Mouse (Mus musculus) intestine, postnatal 0 days (tissue): ENCODE measurements at regions not wholly inside any gene's neighbourhood (a gene's known extent, or its start where the extent isn't known, plus 50 kb on each side); places are given as distances from the start of the nearest gene placed in this dataset.

ENCODE experiments used
- ATAC-seq: fragments of 200-750 bp; cut with Nextera tagmentation; 2 replicates; pipeline ENCODE4 v1.8.0; 2017; ENCODE audit warnings: mild to moderate bottlenecking, moderate TSS enrichment, moderate library complexity
- H3K27ac ChIP-seq: fragments of 300-500 bp; sonication (generic); 2 replicates; pipeline ENCODE4 v1.5.1; 2014; ENCODE audit warnings: mild to moderate bottlenecking, low read depth, low read length, moderate library complexity
- H3K27me3 ChIP-seq: fragments of 300-500 bp; sonication (generic); replicated peaks from 2 replicates; pipeline ENCODE4 v1.6.1; 2014; ENCODE audit warnings: low read length, mixed read lengths; ENCODE audit not compliant: control insufficient read depth, insufficient read depth
- H3K36me3 ChIP-seq: fragments of 300-500 bp; sonication (generic); 2 replicates; pipeline ENCODE4 v1.6.1; 2014; ENCODE audit warnings: mild to moderate bottlenecking, moderate library complexity; ENCODE audit not compliant: control insufficient read depth, insufficient read depth
- H3K4me1 ChIP-seq: fragments of 300-500 bp; sonication (generic); replicated peaks from 2 replicates; pipeline ENCODE4 v1.6.1; 2014; ENCODE audit warnings: antibody characterized with exemption, low read length, mixed read lengths; ENCODE audit not compliant: control insufficient read depth, insufficient read depth
- H3K4me2 ChIP-seq: fragments of 300-500 bp; sonication (generic); replicated peaks from 2 replicates; pipeline ENCODE4 v1.6.1; 2014; ENCODE audit warnings: low read depth, mild to moderate bottlenecking, moderate library complexity
- H3K4me3 ChIP-seq: fragments of 300-500 bp; sonication (generic); 2 replicates; pipeline ENCODE4 v1.5.1; 2014; ENCODE audit warnings: low read depth, low read length
- H3K9ac ChIP-seq: fragments of 300-500 bp; sonication (generic); 2 replicates; pipeline ENCODE4 v1.6.1; 2014; ENCODE audit warnings: mild to moderate bottlenecking, low read depth, low read length
- H3K9me3 ChIP-seq: fragments of 300-500 bp; sonication (generic); 2 replicates; pipeline ENCODE4 v1.6.1; 2016; ENCODE audit warnings: mixed run types; ENCODE audit not compliant: control insufficient read depth
- CTCF ChIP-seq: sonication (generic); IDR thresholded peaks from 2 replicates; pipeline ENCODE4 v1.5.1; 2016; ENCODE audit warnings: low read depth, mild to moderate bottlenecking, control low read depth, antibody characterized with exemption, moderate library complexity
- WGBS: fragments of 180-500 bp; shearing (Covaris S2); extraction: QIAGEN DNeasy Blood & Tissue Kit; methylation state at CpG from one replicate; pipeline ENCODE4 v1.1.7; 2014; 5-methylcytosine and 5-hydroxymethylcytosine counted together

DNA sequence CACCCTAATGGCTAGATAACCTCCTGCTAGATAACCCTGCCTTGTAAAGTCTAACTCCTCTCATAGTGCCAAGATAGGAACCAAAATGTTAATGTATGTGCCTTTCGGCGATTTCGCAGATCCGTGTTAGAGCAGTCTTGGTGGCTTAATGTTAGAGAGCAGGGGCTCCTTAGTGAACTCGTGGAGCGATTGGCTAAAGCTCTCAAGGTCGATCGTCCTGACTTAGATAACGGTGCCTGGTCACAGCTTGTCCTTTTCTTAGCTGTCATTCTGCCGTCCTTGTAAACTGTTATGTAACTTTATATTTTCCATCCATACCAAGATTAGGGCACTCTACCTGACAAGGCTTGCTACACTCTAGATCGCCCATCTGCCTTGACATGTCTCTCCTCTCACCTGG, 119.5 kb upstream of the Prox1 start:
- H3K9me3 ChIP-seq, result no peaks in the 10 kb centered on the region
- no peak overlapping the region for H3K4me3 ChIP-seq
- H3K27ac ChIP-seq, result no peak overlapping the region
- H3K4me1 ChIP-seq, result no peaks in the 10 kb centered on the region
- no peak for TF ChIP-seq CTCF
- 66% methylated on average over 11 of the region's 11 CpGs for WGBS
- H3K4me2 ChIP-seq, result no peak overlapping the region
- H3K36me3 ChIP-seq, result no peaks in the 10 kb centered on the region
- H3K27me3 ChIP-seq, result no peaks in the 10 kb centered on the region
- no peak overlapping the region for H3K9ac ChIP-seq
- ATAC-seq, result no peak

GRCm38 (mm10) chr1:190286481-190287145, 116.1 kb upstream of the Prox1 start:
- Histone ChIP-seq H3K4me2 (no peak overlapping the region), H3K9ac (no peak overlapping the region), H3K9me3 (no peaks in the 10 kb centered on the region), H3K4me1 (no peaks in the 10 kb centered on the region), H3K36me3 (no peaks in the 10 kb centered on the region), H3K4me3 (no peak overlapping the region), H3K27ac (no peak overlapping the region), H3K27me3 (no peaks in the 10 kb centered on the region)
- no peak for TF ChIP-seq CTCF
- no peak for ATAC-seq
- WGBS, result 62% methylated on average over 17 of the region's 17 CpGs

DNA sequence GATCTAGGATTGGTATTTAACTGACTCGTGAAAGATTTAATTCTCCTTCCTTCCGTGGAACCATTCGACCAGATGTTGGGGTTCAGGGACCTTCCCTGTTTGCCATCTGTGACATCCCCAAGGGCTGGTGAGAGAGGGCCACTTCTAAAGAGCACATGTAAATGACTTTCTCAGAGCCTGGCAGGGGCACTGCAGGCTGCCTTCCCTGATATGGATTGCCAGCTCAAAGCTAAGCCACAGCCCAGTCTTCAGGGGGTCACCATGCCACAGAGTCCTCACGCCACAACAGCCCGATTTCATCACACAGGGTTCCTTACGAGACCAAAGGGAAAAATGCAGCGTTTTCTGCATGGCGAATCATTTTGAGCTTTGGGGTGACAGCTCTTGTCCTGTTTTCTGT, 115.1 kb upstream of the Prox1 start:
- Histone ChIP-seq H3K9ac (no peak overlapping the region), H3K27me3 (no peaks in the 10 kb centered on the region), H3K4me3 (no peak overlapping the region), H3K4me1 (no peaks in the 10 kb centered on the region), H3K36me3 (no peaks in the 10 kb centered on the region), H3K9me3 (no peaks in the 10 kb centered on the region), H3K4me2 (no peak overlapping the region), H3K27ac (no peak overlapping the region)
- WGBS, result 86% methylated on average over 8 of the region's 8 CpGs
- ATAC-seq, result no peak
- no peak for TF ChIP-seq CTCF

GRCm38 (mm10) chr1:190285049-190285448, 114.5 kb upstream of the Prox1 start:
- H3K4me3 ChIP-seq, result no peak overlapping the region
- H3K9ac ChIP-seq, result no peak overlapping the region
- ATAC-seq, result no peak
- H3K27ac ChIP-seq, result no peak overlapping the region
- WGBS, result 87% methylated on average over 8 of the region's 8 CpGs
- no peaks in the 10 kb centered on the region for H3K36me3 ChIP-seq
- H3K27me3 ChIP-seq, result no peaks in the 10 kb centered on the region
- H3K4me2 ChIP-seq, result no peak overlapping the region
- H3K4me1 ChIP-seq, result no peaks in the 10 kb centered on the region
- TF ChIP-seq CTCF, result no peak
- no peaks in the 10 kb centered on the region for H3K9me3 ChIP-seq

DNA sequence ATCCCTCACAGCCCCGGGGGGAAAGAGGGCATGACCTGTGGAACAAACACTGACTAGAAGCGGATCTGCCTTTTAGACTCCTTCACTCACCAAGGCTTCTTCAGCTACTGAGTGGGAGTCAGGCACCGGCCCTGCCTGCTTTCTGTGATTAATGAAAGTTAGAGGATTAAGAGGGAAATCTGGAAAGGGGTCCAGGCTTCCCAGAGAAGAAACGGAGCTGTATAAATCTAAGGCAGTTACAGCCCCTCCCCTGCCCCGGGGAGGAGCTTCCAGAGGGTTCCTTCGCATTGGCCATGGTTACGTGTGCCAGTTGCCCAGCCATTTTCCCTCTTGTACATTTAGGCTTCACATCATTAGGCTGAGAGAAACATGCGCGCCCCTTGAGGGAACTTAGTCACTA, 113.6 kb upstream of the Prox1 start:
- Histone ChIP-seq H3K36me3 (no peaks in the 10 kb centered on the region), H3K9me3 (no peaks in the 10 kb centered on the region), H3K4me3 (no peak overlapping the region), H3K27ac (no peak overlapping the region), H3K4me1 (no peaks in the 10 kb centered on the region), H3K4me2 (no peak overlapping the region), H3K27me3 (no peaks in the 10 kb centered on the region), H3K9ac (no peak overlapping the region)
- ATAC-seq, result no peak
- 70% methylated on average over 9 of the region's 9 CpGs for WGBS
- TF ChIP-seq CTCF, result no peak

DNA sequence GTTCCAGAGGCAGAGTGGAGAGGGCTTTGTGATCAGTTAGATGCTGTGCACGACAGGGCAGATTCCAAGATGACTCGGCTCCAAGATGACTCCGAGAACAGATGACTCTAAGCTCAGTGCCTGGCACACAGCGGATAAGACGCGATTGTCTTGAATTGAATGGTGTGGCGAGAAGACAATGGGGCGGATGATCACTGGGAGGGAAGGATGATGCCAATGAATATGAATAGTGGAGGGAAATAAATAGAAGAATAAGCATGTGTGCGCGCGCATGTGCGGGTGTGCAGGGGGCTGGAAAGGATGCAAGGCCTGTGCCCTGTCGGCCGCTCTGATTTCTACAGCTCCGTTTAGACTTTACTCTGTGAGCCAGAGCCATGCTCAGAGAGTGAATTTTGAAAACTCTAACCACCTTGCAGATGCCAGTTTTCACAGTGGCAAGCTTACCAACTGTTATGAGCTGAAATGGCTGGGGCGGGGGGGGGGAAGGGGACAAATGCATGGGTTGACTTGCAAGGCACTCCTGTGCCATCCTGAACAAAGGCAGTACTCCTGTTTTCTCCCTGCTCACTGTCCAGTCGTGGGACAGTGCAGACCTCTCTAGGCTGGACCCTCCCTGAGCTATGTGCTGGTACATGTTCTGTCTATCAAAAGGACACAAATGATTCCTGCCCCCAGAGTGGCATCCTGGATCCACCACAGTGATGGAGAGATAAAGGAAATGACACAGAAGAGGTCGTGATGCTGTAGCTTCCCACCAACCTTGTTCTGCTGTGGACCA, 109.8 kb upstream of the Prox1 start:
- 87% methylated on average over 18 of the region's 18 CpGs for WGBS
- Histone ChIP-seq H3K9me3 (no peaks in the 10 kb centered on the region), H3K4me1 (no peaks in the 10 kb centered on the region), H3K4me2 (no peak overlapping the region), H3K27ac (no peak overlapping the region), H3K4me3 (no peak overlapping the region), H3K36me3 (no peaks in the 10 kb centered on the region), H3K27me3 (no peaks in the 10 kb centered on the region), H3K9ac (no peak overlapping the region)
- TF ChIP-seq CTCF, result no peak
- ATAC-seq, result no peak
